Mouse (Mus musculus) forebrain, embryonic 13.5 days (tissue): ENCODE data around the gene S100a16. TPM values are rescaled to one million over a fixed set of nuclear protein-coding genes. Genes with fewer than 3 reads are reported as not detected.

Experiments used
- ATAC-seq: fragments of 200-750 bp; cut with Nextera tagmentation; 2 replicates; pipeline ENCODE4 v1.8.0; 2017
- H3K27ac ChIP-seq: fragments of 300-500 bp; sonication (generic); 2 replicates; pipeline ENCODE4 v1.5.1; 2015; ENCODE audit warnings: inconsistent platforms, mild to moderate bottlenecking, moderate library complexity
- H3K27me3 ChIP-seq: fragments of 300-500 bp; sonication (generic); 2 replicates; pipeline ENCODE4 v1.6.1; 2015; ENCODE audit warnings: mild to moderate bottlenecking, inconsistent platforms
- H3K36me3 ChIP-seq: fragments of 300-500 bp; sonication (generic); 2 replicates; pipeline ENCODE4 v1.6.1; 2015; ENCODE audit warnings: mild to moderate bottlenecking, inconsistent platforms; ENCODE audit not compliant: poor library complexity, severe bottlenecking
- H3K4me1 ChIP-seq: fragments of 300-500 bp; sonication (generic); 2 replicates; pipeline ENCODE4 v1.6.1; 2015; ENCODE audit warnings: inconsistent platforms
- H3K4me2 ChIP-seq: fragments of 300-500 bp; sonication (generic); 2 replicates; pipeline ENCODE4 v1.6.1; 2015; ENCODE audit warnings: inconsistent platforms, mild to moderate bottlenecking, moderate library complexity
- H3K4me3 ChIP-seq: fragments of 300-500 bp; sonication (generic); 2 replicates; pipeline ENCODE4 v1.5.1; 2015; ENCODE audit warnings: mild to moderate bottlenecking, inconsistent platforms
- H3K9ac ChIP-seq: fragments of 300-500 bp; sonication (generic); 2 replicates; pipeline ENCODE4 v1.6.1; 2015; ENCODE audit warnings: mild to moderate bottlenecking, inconsistent platforms
- H3K9me3 ChIP-seq: fragments of 300-500 bp; sonication (generic); replicated peaks from 2 replicates; pipeline ENCODE4 v1.6.1; 2016; ENCODE audit warnings: inconsistent platforms
- WGBS: fragments of 180-500 bp; shearing (Covaris S2); methylation state at CpG from one replicate; pipeline ENCODE4 v1.1.7; 2015; 5-methylcytosine and 5-hydroxymethylcytosine counted together
- polyA plus RNA-seq: library from polyadenylated mRNA; unstranded; fragments of >200 nt; fragmentation: Nextera tagmentation; extraction: Ambion mirVana; gene quantifications from 2 replicates; pipeline ENCODE4 v1.2.1, GENCODE M21; 2015

S100a16 gene
- polyA plus RNA-seq, 1 experiment from 2014 or later = 35.1 TPM

DNA sequence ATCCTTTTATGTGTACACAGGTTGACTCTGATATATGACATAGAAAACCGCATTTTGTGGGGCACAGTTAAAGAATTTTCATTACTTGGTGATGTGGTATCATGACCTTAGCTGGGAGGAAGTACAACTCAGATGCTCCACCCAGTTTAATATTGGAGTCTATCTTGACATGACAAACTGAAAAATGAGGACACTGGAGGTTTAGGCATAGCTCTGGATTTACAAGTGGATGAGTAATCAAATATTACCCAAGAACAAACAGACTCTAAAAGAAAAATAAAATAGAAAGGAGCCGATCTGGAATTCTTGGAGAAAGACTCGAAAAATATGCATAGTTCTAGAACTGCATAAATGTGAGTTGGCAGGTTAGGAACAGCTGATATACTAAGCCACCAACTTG, 38.3 kb downstream of the S100a16 start:
- H3K36me3 ChIP-seq = no peaks in the 10 kb centered on the region
- H3K4me1 ChIP-seq = no peaks in the 10 kb centered on the region
- no peaks in the 10 kb centered on the region for H3K27me3 ChIP-seq
- no peak overlapping the region for H3K27ac ChIP-seq
- H3K4me3 ChIP-seq = no peak overlapping the region
- no peak overlapping the region for H3K4me2 ChIP-seq
- WGBS = 95% methylated on average over 3 of the region's 3 CpGs
- H3K9ac ChIP-seq = no peak overlapping the region
- no peak for ATAC-seq
- H3K9me3 ChIP-seq = no peaks in the 10 kb centered on the region

DNA sequence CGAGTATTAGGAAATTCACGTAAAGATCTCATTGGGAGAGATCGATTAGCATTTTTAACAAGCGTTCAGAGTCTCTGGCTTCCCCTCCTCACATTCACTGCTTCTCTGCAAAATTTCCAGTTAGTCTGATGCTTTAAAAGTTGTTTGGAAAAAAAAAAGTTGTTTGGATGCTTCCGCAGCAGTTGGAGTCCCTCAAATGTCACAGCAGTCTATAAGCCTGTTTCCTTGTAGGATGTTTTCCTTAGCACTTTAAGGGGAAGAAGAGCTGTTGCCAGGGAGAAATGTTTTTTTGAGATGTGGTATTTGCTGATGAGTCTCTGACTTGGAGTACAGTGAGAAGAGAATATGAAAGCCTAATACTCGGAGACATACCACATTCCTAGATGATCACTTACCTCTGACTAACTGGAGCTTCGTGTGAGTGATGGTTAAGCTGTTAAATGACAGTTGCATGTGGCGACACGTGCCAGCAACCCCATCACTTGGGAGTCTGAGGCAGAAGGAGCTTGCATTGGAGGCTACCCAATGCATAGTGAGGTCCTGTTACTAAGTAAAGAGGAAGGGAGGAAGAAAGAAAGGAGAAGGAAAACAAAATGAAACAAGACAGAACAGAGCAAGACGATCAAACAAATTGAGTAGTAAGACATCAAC, 39.4 kb downstream of the S100a16 start:
- WGBS = 80% methylated on average over 10 of the region's 10 CpGs
- no peaks in the 10 kb centered on the region for H3K4me1 ChIP-seq
- no peak for ATAC-seq
- no peak overlapping the region for H3K4me3 ChIP-seq
- H3K4me2 ChIP-seq = no peak overlapping the region
- no peaks in the 10 kb centered on the region for H3K9me3 ChIP-seq
- no peak overlapping the region for H3K9ac ChIP-seq
- H3K27ac ChIP-seq = no peak overlapping the region
- H3K36me3 ChIP-seq = no peaks in the 10 kb centered on the region
- no peaks in the 10 kb centered on the region for H3K27me3 ChIP-seq

DNA sequence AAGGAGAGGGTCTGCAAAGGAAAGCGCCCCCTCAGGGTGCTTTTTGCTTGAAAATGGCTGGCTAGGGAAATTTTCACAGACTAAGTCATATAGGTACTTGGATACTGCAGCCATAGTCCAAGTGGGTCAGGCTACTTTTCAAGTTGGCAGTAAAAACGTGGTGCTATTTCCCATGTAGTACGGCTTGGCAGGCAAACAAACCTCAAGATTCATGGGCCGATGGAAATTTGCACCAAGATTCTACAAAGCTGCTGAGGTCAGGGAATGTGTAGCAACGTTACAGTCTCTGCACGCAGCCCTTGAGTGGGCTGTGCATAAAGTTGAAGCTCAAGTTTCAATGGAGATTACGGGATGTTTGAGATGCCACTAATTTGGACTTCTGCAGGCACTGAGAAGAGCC, 42.4 kb downstream of the S100a16 start:
- Histone ChIP-seq H3K4me1 (no peaks in the 10 kb centered on the region), H3K9ac (no peak overlapping the region), H3K27me3 (no peaks in the 10 kb centered on the region), H3K9me3 (no peaks in the 10 kb centered on the region), H3K4me2 (no peak overlapping the region), H3K27ac (no peak overlapping the region), H3K4me3 (no peak overlapping the region), H3K36me3 (no peaks in the 10 kb centered on the region)
- no peak for ATAC-seq
- WGBS = 85% methylated on average over 7 of the region's 7 CpGs

DNA sequence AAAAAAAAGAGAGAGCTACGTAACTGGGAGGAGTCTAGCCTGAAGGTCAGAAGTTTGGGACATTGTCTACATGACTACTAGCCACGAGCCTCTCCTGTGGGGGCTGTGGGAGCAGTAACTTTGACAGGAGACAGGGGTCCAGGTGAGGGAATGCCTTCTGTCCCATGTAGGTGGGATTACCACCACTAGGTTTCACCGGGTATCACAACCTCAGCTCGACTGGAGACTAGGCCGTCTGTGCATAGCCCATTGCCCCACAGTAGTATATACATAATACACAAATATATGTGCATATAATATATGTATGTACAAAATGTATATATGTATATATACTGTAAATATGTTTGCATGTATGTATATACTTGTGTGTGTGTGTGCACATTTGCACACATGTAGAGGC, 44.1 kb downstream of the S100a16 start:
- no peaks in the 10 kb centered on the region for H3K27me3 ChIP-seq
- no peak overlapping the region for H3K4me3 ChIP-seq
- H3K36me3 ChIP-seq = no peaks in the 10 kb centered on the region
- H3K9me3 ChIP-seq = no peaks in the 10 kb centered on the region
- no peak overlapping the region for H3K4me2 ChIP-seq
- H3K9ac ChIP-seq = no peak overlapping the region
- no peak overlapping the region for H3K27ac ChIP-seq
- WGBS = 91% methylated on average over 5 of the region's 5 CpGs
- H3K4me1 ChIP-seq = no peaks in the 10 kb centered on the region
- ATAC-seq = no peak

DNA sequence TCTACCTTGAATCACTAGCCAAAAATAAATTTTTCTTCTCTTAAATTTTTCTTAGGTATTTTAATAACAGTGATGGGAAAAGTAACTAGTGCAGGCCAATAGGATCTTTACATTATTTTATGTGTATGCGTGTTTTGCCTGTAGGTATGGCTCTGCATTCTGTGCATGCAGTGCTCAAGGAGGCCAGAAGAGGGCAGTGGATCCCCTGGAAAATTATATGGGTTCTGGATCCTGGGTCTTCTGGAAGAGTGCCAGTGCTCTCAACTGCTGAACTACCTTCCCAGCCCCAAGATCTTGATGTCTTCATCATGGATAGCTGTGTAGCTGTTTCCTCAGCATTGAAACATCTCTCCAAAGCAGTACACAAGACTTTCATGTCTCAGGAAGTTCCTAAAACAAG, 45.1 kb downstream of the S100a16 start:
- Histone ChIP-seq H3K4me1 (no peaks in the 10 kb centered on the region), H3K9ac (no peak overlapping the region), H3K36me3 (no peaks in the 10 kb centered on the region), H3K27me3 (no peaks in the 10 kb centered on the region), H3K4me2 (no peak overlapping the region), H3K4me3 (no peak overlapping the region), H3K9me3 (no peaks in the 10 kb centered on the region), H3K27ac (no peak overlapping the region)
- 100% methylated on average over 1 of the region's 1 CpGs for WGBS
- ATAC-seq = no peak

DNA sequence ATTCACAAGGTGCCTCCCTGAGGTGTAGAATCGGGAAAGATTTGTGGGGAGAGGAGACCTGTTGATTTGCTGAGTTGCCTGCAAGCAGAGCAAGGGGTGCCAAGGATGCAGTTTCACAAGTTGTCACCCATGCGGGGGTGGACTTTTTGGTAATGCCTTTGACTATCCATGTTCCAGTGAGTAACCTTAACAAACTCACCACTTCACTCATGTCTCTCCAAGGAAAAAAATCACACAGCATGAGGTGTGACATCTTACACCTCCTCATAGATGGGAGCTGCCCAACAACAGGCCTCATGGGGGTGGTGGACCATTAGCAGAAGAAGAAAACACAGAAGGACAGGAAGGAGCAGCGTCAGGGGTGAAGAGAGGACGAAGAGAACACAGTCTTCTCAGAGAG, 45.5 kb downstream of the S100a16 start:
- ATAC-seq = no peak
- Histone ChIP-seq H3K4me1 (no peaks in the 10 kb centered on the region), H3K27ac (no peak overlapping the region), H3K9ac (no peak overlapping the region), H3K36me3 (no peaks in the 10 kb centered on the region), H3K4me2 (no peak overlapping the region), H3K9me3 (no peaks in the 10 kb centered on the region), H3K27me3 (no peaks in the 10 kb centered on the region), H3K4me3 (no peak overlapping the region)
- 87% methylated on average over 4 of the region's 4 CpGs for WGBS

DNA sequence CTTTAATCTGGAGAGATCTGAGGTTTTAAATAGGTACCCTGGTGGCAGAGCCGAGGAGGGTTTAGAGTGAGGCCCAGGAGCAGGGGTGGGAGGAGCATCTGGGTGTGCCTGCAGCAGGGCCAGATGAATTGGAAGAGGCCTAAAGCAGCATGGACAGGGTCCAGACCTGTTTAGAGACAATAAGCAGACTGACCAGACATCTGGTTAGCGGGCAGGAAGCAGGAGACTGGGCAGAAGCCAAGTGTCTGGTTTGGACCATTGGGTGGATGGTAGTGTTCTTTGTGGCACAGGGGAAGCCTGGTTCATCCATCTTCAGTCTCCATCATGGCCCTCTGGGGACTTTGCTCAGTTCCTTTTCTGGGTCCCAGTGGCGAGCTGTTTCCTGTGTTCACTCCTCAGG, 46.8 kb downstream of the S100a16 start:
- Histone ChIP-seq H3K9me3 (no peaks in the 10 kb centered on the region), H3K4me2 (no peak overlapping the region), H3K4me1 (no peaks in the 10 kb centered on the region), H3K36me3 (no peaks in the 10 kb centered on the region), H3K4me3 (no peak overlapping the region), H3K27me3 (no peaks in the 10 kb centered on the region), H3K9ac (no peak overlapping the region), H3K27ac (no peak overlapping the region)
- 47% methylated on average over 3 of the region's 3 CpGs for WGBS
- ATAC-seq = no peak

DNA sequence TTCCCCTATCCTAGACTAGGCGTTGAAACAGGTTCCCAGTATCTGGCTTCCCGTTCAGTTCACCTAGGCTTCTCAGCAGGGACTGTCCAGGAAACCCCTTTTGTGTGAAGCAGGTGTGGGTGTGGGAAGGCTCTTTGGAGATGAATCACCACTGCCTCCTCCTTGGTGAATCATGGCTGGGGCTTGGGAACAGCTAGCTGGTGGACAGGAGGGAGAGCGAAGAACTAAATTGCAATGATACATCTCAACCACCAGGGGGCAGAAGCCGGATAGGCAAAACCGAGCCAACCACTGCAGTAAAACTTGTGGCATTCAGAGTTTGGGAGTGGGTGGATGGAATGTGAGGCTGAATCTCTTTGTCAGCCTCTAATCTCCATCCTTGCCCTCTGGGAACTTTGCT, 48.5 kb downstream of the S100a16 start:
- no peak overlapping the region for H3K9ac ChIP-seq
- H3K4me1 ChIP-seq = no peaks in the 10 kb centered on the region
- no peaks in the 10 kb centered on the region for H3K36me3 ChIP-seq
- WGBS = 38% methylated on average over 5 of the region's 5 CpGs
- H3K4me2 ChIP-seq = no peak overlapping the region
- no peaks in the 10 kb centered on the region for H3K9me3 ChIP-seq
- H3K4me3 ChIP-seq = no peak overlapping the region
- H3K27ac ChIP-seq = no peak overlapping the region
- peak; percentile 36 for ATAC-seq
- H3K27me3 ChIP-seq = no peaks in the 10 kb centered on the region

DNA sequence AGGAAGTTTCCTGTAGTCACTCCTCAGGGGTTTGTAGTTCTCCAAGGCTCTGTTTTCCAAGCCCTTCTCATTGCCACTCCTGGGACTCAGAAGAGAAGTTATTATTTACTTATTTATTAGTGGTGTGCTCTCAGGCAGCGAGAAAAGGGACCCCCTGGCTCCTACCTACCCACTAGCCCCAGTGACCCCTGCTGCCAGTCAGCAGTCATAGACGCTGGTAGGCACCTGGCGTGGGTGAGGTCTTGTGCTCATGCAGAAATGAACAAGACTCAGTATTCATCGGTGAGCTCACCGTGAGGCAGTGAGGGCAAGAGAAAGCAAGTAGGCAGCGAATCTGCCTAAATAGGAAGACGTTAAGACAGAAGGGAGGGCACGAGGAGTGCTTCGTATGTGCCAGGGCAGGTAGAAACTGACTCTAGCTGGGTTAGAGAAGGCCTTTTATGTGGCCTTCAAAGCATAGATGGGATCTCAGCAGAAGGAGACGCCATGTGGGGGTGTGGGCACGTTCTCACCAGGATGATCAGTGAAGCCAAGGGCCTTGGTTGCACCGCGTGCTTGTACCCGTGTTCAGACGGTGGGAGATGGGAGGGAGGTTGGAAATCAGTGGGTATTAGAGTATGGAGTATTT, 49.1 kb downstream of the S100a16 start:
- no peak overlapping the region for H3K9ac ChIP-seq
- H3K4me1 ChIP-seq = no peaks in the 10 kb centered on the region
- ATAC-seq = 0 out of 2 replicates have a peak, but pooled peaks have one; percentile 10
- no peak overlapping the region for H3K4me3 ChIP-seq
- no peaks in the 10 kb centered on the region for H3K9me3 ChIP-seq
- H3K27me3 ChIP-seq = no peaks in the 10 kb centered on the region
- H3K27ac ChIP-seq = no peak overlapping the region
- 85% methylated on average over 15 of the region's 15 CpGs for WGBS
- no peaks in the 10 kb centered on the region for H3K36me3 ChIP-seq
- no peak overlapping the region for H3K4me2 ChIP-seq

DNA sequence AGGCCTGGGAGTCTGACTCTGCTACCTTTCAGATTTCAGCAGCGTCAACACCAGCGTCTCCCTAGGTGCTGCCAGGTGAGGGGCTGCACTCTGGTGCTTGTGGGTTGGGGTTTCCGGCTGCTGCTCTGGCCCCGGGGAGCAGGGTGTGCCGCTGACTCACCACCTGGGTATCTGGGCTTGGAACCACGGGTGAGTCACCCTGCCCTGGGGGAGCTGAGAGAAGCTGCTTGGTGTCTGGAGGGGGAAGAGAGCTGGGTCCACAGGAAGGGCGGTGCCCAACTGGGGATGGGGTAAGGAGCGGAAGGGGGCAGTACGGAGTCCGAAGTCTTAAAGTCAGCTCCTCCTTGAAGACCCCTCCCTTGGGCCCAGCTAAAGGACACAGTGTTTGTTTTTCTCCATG, 49.9 kb downstream of the S100a16 start:
- no peaks in the 10 kb centered on the region for H3K9me3 ChIP-seq
- H3K9ac ChIP-seq = no peak overlapping the region
- H3K4me2 ChIP-seq = no peak overlapping the region
- H3K27me3 ChIP-seq = no peaks in the 10 kb centered on the region
- no peak for ATAC-seq
- no peak overlapping the region for H3K27ac ChIP-seq
- H3K36me3 ChIP-seq = no peaks in the 10 kb centered on the region
- WGBS = 78% methylated on average over 10 of the region's 10 CpGs
- no peak overlapping the region for H3K4me3 ChIP-seq
- H3K4me1 ChIP-seq = no peaks in the 10 kb centered on the region

DNA sequence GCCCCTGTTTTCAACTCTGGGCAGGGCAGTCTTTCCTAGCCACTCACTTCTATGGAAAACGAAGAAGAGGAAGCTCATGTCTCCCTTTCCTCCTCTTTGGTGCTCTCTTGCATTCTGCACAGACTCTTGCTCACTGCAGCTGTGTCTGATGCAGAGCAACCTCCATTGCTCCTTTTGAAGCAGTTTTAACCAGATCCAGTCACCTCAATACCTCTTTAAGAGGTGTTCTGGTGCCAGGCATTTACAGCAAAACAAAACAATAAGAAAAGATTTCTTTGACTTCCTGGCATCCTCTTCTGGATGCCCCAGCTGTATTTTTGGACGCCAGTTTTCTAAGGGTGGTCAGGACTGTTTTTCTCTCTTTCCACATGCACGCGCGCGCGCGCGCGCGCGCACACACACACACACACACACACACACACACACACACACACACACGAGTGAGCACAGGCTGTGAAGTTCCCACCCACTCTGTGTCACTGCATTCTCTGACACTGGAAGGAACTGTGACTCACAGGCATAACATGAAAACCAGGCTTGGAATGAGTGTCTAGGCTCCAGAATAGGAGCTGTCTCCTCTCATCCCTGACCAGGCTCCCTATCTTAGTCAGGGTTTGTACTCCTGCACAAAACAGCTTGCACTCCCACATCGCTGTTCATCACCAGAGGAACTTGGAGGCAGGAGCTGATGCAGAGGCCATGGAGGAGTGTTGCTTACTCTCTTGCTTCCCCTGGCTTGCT, 50.5 kb downstream of the S100a16 start:
- H3K9me3 ChIP-seq = no peaks in the 10 kb centered on the region
- H3K36me3 ChIP-seq = no peaks in the 10 kb centered on the region
- 89% methylated on average over 14 of the region's 14 CpGs for WGBS
- no peak overlapping the region for H3K4me2 ChIP-seq
- H3K4me1 ChIP-seq = no peaks in the 10 kb centered on the region
- H3K9ac ChIP-seq = no peak overlapping the region
- no peak overlapping the region for H3K27ac ChIP-seq
- no peaks in the 10 kb centered on the region for H3K27me3 ChIP-seq
- H3K4me3 ChIP-seq = no peak overlapping the region
- ATAC-seq = no peak

DNA sequence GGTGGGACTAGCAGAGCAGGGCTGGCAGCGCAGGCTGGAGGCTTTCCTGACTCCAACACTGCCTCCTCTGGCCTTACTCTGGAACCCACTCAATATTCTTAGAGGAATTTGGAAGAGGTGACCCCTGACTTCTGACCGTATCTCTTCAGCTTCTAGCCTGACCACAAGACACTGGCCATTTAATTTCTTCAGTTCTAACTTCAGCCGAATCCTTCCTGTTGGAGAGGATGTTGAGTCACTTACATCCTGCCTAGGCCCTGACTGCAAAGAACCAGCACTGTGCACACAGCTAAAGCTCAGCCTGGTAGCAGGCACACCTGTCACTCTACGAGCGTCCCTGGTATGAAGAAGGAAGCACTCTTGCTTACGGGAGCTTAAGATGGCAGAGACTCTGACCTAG, 52.3 kb downstream of the S100a16 start:
- Histone ChIP-seq H3K9ac (no peak overlapping the region), H3K27ac (no peak overlapping the region), H3K4me3 (no peak overlapping the region), H3K27me3 (no peaks in the 10 kb centered on the region), H3K4me1 (no peaks in the 10 kb centered on the region), H3K9me3 (0 out of 2 replicates have a peak, but pooled peaks cover 4% of the 10 kb centered on the region), H3K36me3 (no peaks in the 10 kb centered on the region), H3K4me2 (no peak overlapping the region)
- ATAC-seq = no peak
- 88% methylated on average over 6 of the region's 6 CpGs for WGBS
